Mouse (Mus musculus): ENCODE measurements around the gene Zfp143. TPM values are rescaled to one million over a fixed set of nuclear protein-coding genes. Genes with fewer than 3 reads are reported as not detected.
A peak's percentile ranks its signal among the peaks of the same experiment; 100 is the strongest.

Zfp143 gene
- polyA plus RNA-seq, 1 experiment from 2014 or later = 31.3 TPM

DNA sequence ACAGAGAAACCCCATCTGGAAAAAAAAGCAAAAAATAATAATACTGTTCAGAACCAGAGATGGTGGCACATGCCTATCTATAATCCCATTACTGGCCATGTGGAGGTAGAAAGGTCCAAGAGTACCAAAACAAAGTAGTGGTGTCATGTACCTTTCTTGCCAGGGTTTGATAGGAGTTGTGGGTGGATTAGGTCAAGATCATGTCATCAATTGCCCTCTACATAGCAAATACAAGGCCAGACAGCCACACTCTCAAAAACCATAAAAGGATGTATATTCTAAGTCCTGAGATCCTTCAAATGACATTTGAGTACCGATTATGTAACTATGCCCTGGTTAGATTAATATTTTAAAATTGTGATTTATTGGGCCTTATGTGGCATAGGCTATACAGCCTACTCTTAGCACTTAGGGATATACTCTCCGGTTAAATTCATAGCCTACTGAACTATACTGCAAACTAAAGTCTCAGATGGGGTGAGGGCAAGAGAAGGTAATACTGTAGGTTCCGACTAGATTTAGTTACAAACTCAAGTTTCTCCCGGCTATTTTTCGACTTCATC, 830 bp upstream of the Zfp143 start:
- Histone ChIP-seq H3K9me3 (no peaks in the 10 kb centered on the region), H3K4me1 (peaks cover 25% of the 10 kb centered on the region), H3K4me2 (replicated peaks) (peak overlapping the region; percentile 61), H3K4me3 (peak overlapping the region; percentile 61), H3K27ac (replicated peaks) (peak overlapping the region; percentile 98), H3K27me3 (no peaks in the 10 kb centered on the region), H3K9ac (replicated peaks) (peak overlapping the region; percentile 88), H3K36me3 (peaks cover 17% of the 10 kb centered on the region)
- no peak for ATAC-seq (ENCODE audit: low FRiP score, low read depth)
- WGBS = 21% methylated on average over 5 of the region's 5 CpGs

DNA sequence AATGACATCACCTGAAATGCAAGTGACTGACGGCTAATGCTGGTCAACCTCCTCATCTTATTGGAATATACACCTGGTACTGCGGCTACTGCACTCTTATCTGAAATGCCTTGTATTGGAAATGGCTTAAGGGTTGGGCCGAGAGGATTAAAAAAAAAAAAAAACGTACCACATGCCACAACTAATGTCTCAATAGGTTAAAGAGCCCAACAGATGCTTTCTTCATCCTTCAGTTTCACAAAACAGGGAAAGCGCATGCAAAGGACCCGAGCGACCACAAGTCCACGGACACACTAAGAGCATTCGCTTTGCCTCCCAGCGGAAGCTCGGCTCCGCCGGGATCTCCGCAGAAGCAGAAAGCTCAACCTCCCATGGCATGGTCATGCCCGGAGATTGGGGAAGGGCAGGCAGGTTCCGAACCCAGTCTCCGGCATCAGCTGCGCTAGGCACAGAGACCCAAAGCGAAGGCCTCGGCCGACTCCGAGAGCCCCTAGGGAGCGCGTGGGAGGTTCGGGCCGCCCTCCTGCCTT, 283 bp upstream of the Zfp143 start:
- Histone ChIP-seq H3K9ac (replicated peaks) (peak overlapping the region; percentile 88), H3K9me3 (no peaks in the 10 kb centered on the region), H3K36me3 (peaks cover 14% of the 10 kb centered on the region; the same call in 1 of the 2 replicates), H3K4me2 (replicated peaks) (peak overlapping the region; percentile 61), H3K27me3 (no peaks in the 10 kb centered on the region), H3K4me1 (peaks cover 25% of the 10 kb centered on the region), H3K4me3 (peak overlapping the region; percentile 61), H3K27ac (replicated peaks) (peak overlapping the region; percentile 98)
- no peak for ATAC-seq (ENCODE audit: low FRiP score, low read depth)
- under 1% methylated on average over 26 of the region's 26 CpGs for WGBS

DNA sequence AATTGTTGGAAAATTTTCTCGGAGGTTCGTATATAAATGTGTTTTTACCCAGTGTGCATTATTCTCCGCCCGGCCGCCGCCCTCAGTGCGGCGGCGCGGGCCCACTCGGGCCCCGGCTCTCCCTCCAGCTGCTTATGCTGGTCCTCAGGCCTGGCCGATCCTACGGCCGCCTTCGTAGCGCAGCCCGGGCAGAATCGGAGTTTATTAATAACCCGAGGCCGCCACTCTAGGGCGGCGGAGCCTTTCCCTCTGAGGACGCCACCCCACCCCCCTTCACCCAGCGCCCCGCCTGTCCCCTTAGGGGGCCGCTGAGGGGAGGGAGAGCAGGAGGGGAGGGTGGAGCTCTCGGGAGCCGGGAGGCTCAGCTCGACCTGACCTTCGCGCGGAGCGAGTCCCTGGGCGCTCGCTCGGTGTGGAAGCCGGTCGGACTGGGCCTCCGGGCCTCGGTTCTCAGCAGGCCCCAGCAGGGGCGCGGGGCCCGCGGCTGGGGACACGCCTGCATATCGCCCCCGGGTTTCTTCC, 796 bp downstream of the Zfp143 start:
- Histone ChIP-seq H3K4me1 (peaks cover 25% of the 10 kb centered on the region), H3K4me2 (replicated peaks) (peak overlapping the region; percentile 58), H3K36me3 (peaks cover 11% of the 10 kb centered on the region), H3K4me3 (peak overlapping the region; percentile 74), H3K27me3 (no peaks in the 10 kb centered on the region), H3K9me3 (no peaks in the 10 kb centered on the region), H3K9ac (replicated peaks) (peak overlapping the region; percentile 89), H3K27ac (replicated peaks) (peak overlapping the region; percentile 100)
- peak; percentile 79 for ATAC-seq (ENCODE audit: low FRiP score, low read depth)
- 0% methylated on average over 48 of the region's 48 CpGs for WGBS

DNA sequence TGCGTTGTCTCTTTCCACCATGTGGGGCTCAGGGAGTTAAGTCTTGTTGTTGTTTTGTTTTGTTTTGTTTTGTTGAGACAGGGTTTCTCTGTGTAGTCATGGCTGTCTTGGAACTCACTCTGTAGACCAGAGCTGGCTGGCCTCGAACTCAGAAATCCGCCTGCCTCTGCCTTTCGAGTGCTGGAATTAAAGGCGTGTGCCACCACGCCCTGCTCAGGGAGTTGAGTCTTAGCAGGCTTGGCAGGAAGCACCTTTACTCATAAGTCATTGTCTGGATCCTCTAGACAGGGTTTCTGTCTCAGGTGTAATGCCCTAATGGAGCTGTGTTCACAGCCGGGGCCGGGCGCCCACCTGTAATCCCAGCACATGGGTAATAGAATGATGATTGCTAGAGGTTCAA, 2.7 kb downstream of the Zfp143 start:
- no peak for ATAC-seq (ENCODE audit: low FRiP score, low read depth)
- H3K4me3 ChIP-seq = no peak overlapping the region
- no peak overlapping the region for H3K27ac ChIP-seq (replicated peaks)
- peaks cover 24% of the 10 kb centered on the region for H3K36me3 ChIP-seq
- no peak overlapping the region for H3K4me2 ChIP-seq (replicated peaks)
- H3K27me3 ChIP-seq = no peaks in the 10 kb centered on the region
- 99% methylated on average over 9 of the region's 9 CpGs for WGBS
- H3K4me1 ChIP-seq = peaks cover 25% of the 10 kb centered on the region
- no peak overlapping the region for H3K9ac ChIP-seq (replicated peaks)
- no peaks in the 10 kb centered on the region for H3K9me3 ChIP-seq

DNA sequence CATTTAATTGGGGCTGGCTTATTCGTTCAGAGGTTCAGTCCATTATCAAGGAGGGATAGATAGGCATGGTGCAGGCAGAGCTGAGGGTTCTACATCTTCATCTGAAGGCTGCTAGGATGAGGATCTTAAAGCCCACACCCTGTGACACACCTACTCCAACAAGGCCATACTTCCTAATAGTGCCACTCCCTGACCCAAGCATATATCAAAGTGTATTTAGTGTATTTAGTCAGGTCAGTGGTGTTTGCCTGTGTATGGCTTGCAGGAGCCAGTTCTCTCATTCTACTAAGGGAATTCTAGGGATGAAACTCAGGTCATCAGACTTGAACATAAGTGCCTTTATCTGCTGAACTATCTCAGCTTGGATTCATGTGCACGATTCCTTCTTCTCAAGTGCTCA, 8.1 kb downstream of the Zfp143 start:
- H3K4me1 ChIP-seq = peaks cover 3% of the 10 kb centered on the region; the same call in 1 of the 2 replicates
- no peaks in the 10 kb centered on the region for H3K27me3 ChIP-seq
- H3K36me3 ChIP-seq = peaks cover 57% of the 10 kb centered on the region
- no peak overlapping the region for H3K4me3 ChIP-seq
- no peak for ATAC-seq (ENCODE audit: low FRiP score, low read depth)
- H3K9ac ChIP-seq (replicated peaks) = no peak overlapping the region
- no peak overlapping the region for H3K4me2 ChIP-seq (replicated peaks)
- H3K9me3 ChIP-seq = no peaks in the 10 kb centered on the region
- WGBS = 96% methylated on average over 2 of the region's 2 CpGs
- H3K27ac ChIP-seq (replicated peaks) = no peak overlapping the region

DNA sequence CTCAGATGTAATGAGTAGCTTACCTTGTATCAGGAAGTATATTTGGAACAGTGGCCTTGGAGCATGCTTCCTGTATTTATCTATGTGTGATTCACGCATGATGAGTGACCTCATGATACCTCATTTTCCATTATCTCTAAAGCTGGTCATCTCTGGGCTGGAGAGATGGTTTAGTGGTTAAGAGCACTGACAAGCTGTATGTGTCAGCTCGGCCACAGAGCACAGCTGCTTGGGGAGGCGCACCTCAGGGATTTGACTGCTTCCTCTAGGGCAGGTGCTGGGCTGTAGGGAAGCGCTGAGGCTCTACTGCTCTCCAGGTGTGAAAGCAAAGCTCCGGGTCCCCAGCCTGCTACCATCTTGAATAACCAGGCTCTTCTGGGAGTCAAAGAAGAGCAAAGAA, 17.2 kb downstream of the Zfp143 start:
- Histone ChIP-seq H3K4me1 (no peaks in the 10 kb centered on the region), H3K9ac (replicated peaks) (no peak overlapping the region), H3K27ac (replicated peaks) (no peak overlapping the region), H3K36me3 (peaks cover 94% of the 10 kb centered on the region), H3K4me3 (no peak overlapping the region), H3K27me3 (no peaks in the 10 kb centered on the region), H3K9me3 (no peaks in the 10 kb centered on the region), H3K4me2 (replicated peaks) (no peak overlapping the region)
- WGBS = 92% methylated on average over 5 of the region's 5 CpGs
- no peak for ATAC-seq (ENCODE audit: low FRiP score, low read depth)

DNA sequence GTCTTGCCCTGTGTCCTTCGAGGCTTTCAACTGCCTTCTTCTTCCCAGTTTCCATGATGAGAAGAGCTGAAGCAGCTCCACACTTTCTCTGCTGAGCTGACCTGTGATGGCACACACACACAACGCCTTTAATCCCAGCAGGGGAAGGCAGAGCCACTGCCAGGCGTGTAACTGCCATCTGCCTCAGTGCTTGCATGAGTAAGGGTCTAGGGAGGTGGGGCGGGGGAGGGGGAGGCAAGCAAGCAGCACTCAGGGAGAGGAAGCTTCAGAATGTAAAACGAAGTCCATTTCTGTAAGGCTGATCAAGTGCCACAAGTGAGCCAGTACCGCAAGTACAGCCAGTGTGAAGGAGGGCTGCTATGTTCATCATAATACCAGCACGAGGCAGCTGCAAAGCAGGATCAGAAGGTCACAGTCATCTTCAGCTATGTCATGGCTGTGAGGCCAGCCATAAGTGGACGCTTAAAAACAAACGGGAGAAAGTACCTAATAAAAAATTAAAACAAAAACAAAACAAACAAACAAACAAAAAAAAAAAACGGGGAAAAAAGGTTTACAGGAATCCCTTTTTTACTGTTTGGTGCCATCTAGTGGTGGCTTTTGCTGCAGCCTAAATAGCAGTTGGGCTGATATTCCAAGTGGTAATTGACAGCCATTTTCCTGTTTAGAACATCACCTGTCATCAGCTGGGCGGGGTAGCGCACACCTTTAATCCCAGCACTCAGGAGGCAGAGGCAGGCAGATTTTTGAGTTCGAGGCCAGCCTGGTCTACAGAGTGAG, 22.6 kb downstream of the Zfp143 start:
- Histone ChIP-seq H3K27ac (replicated peaks) (0 out of 2 replicates have a peak overlapping the region, but pooled peaks have one; percentile 39), H3K9ac (replicated peaks) (no peak overlapping the region), H3K36me3 (peaks cover 95% of the 10 kb centered on the region), H3K4me2 (replicated peaks) (no peak overlapping the region), H3K4me3 (no peak overlapping the region), H3K4me1 (no peaks in the 10 kb centered on the region), H3K9me3 (no peaks in the 10 kb centered on the region), H3K27me3 (no peaks in the 10 kb centered on the region)
- WGBS = 72% methylated on average over 13 of the region's 13 CpGs
- ATAC-seq (ENCODE audit: low FRiP score, low read depth) = peak; percentile 58

DNA sequence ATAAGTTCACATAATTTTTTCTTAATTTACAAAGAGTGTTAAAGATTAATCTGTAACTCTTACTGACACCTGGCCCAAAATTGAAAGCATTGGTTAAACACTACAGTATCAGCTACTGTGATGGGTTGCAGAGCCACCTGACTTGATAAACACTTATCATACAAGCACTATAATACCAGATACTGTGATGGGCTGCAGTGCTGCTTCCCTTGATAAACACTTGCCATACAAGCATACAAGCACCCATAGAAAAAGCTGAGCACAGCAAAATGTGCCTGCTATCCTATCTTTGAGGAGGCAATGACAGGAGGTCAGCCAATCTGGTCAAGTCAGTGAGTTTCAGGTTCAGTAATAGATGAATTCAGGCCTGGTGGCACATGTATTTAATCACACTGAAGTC, 24.2 kb downstream of the Zfp143 start:
- no peaks in the 10 kb centered on the region for H3K4me1 ChIP-seq
- H3K36me3 ChIP-seq = peaks cover 95% of the 10 kb centered on the region
- H3K27ac ChIP-seq (replicated peaks) = no peak overlapping the region
- H3K27me3 ChIP-seq = no peaks in the 10 kb centered on the region
- H3K4me2 ChIP-seq (replicated peaks) = no peak overlapping the region
- no peak overlapping the region for H3K9ac ChIP-seq (replicated peaks)
- no peaks in the 10 kb centered on the region for H3K9me3 ChIP-seq
- H3K4me3 ChIP-seq = no peak overlapping the region
- ATAC-seq (ENCODE audit: low FRiP score, low read depth) = no peak

DNA sequence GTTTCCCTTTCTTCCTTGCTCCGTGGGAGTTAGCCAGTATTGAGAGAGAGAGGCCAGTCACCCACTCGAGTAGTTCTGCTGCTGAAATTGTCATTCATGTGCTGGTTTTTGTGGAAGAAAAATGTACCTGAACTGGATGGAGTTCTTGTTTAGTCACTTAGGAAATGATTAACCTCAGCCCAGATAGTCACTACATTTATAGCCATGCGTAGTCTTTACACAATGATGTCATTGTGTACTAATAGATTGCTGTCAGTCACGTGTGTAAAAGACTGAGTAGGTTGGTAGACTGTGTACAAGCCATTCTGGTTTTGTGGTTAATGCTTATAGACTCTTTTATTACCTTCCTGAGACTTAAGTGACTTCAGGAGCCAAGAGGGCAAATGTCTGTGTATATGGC, 26.9 kb downstream of the Zfp143 start:
- Histone ChIP-seq H3K27ac (replicated peaks) (no peak overlapping the region), H3K9ac (replicated peaks) (no peak overlapping the region), H3K4me1 (no peaks in the 10 kb centered on the region), H3K27me3 (no peaks in the 10 kb centered on the region), H3K9me3 (no peaks in the 10 kb centered on the region), H3K4me2 (replicated peaks) (no peak overlapping the region), H3K4me3 (no peak overlapping the region), H3K36me3 (peaks cover 97% of the 10 kb centered on the region)
- ATAC-seq (ENCODE audit: low FRiP score, low read depth) = no peak
- 89% methylated on average over 4 of the region's 4 CpGs for WGBS

DNA sequence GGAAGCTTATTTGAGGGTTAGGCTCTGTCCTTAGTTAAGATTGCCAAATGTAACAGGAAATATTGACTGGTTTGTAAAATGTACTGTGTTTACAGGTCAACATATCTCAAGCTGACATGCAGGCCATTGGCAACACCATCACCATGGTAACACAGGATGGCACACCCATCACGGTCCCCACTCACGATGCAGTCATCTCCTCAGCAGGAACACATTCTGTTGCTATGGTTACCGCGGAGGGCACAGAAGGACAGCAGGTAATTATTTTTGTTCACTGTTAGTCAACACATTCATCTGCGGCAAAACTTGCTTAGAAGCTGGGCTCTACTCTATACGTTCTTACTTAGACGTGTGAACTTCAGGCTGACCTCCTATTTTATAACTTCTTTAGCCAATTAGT, 30.7 kb downstream of the Zfp143 start:
- Histone ChIP-seq H3K4me2 (replicated peaks) (no peak overlapping the region), H3K9ac (replicated peaks) (no peak overlapping the region), H3K9me3 (no peaks in the 10 kb centered on the region), H3K4me3 (no peak overlapping the region), H3K4me1 (no peaks in the 10 kb centered on the region), H3K36me3 (peaks cover 98% of the 10 kb centered on the region), H3K27ac (replicated peaks) (no peak overlapping the region), H3K27me3 (no peaks in the 10 kb centered on the region)
- no peak for ATAC-seq (ENCODE audit: low FRiP score, low read depth)
- WGBS = 67% methylated on average over 7 of the region's 7 CpGs

DNA sequence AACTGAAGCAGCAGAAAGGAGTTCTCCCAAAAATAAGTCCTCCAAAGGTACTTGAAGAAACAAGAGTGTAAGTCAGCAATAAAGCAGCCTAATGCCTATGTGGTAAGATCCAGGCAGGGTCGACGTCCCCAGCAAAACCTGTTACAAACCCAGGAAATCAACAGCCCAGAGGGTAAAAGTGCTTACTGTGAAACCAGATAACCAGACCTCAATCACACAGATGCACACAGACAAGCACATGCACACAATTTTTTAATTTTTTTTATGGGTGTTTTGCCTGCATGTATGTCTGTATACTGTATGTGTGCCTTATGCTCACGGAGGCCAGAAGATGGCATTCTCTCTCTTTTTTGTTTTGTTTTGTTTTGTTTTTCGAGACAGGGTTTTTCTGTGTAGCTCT, 35.3 kb downstream of the Zfp143 start:
- H3K4me2 ChIP-seq (replicated peaks) = no peak overlapping the region
- H3K4me1 ChIP-seq = no peaks in the 10 kb centered on the region
- 88% methylated on average over 4 of the region's 4 CpGs for WGBS
- H3K27ac ChIP-seq (replicated peaks) = no peak overlapping the region
- no peaks in the 10 kb centered on the region for H3K27me3 ChIP-seq
- ATAC-seq (ENCODE audit: low FRiP score, low read depth) = no peak
- H3K4me3 ChIP-seq = no peak overlapping the region
- H3K36me3 ChIP-seq = peaks cover 60% of the 10 kb centered on the region
- no peaks in the 10 kb centered on the region for H3K9me3 ChIP-seq
- no peak overlapping the region for H3K9ac ChIP-seq (replicated peaks)

DNA sequence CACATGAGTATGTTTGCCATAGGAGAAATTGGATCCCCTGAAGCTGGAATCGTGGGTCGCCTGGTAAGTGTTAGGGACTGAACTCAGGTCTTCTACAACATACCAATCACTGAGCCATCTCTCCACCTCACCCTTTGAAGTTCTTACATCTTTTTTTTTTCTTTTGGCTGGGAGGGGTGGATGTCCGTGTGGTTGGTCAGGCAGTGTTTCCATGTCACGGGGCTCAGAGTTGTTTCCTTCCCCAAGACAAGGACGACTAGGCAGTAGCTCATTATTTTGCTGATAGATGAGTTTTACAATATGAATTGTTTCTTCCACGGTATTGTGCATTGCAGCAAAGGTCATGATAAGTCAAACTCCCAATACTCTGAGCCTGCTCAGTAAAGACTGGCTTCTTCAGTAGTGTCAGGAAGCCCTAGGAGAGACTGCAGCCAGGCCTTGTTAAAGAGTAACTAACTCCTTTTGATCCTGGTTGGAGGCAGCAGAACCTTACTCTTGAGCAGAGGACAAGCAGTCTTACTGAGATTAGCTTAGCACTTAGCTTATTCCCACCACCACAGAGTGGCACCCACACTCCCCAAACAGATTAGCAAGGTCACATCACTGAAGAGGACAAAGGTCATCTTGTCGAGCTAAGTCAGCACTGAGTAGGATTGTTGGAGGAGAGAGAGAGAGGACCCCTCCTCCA, 36.2 kb downstream of the Zfp143 start:
- H3K9me3 ChIP-seq = no peaks in the 10 kb centered on the region
- no peak overlapping the region for H3K4me3 ChIP-seq
- H3K27ac ChIP-seq (replicated peaks) = no peak overlapping the region
- no peak for ATAC-seq (ENCODE audit: low FRiP score, low read depth)
- H3K4me1 ChIP-seq = no peaks in the 10 kb centered on the region
- no peaks in the 10 kb centered on the region for H3K27me3 ChIP-seq
- no peak overlapping the region for H3K9ac ChIP-seq (replicated peaks)
- WGBS = 71% methylated on average over 7 of the region's 7 CpGs
- peaks cover 51% of the 10 kb centered on the region for H3K36me3 ChIP-seq
- no peak overlapping the region for H3K4me2 ChIP-seq (replicated peaks)

All from midbrain, embryonic 12.5 days (tissue).